Mouse (Mus musculus): ENCODE measurements around the gene Mpz.
A peak's percentile ranks its signal among the peaks of the same experiment; 100 is the strongest.

Mpz gene

GRCm38 (mm10) chr1:171149974-171150760 is at the start of gene Mpz, which contains the start of gene Sdhc:
Mpz (plus strand) TSS chr1:171150711.
Sdhc (minus strand) TSS chr1:171150603.
- DNase-seq (ENCODE audit: low read depth, low spot score), result peak; percentile 96

DNA sequence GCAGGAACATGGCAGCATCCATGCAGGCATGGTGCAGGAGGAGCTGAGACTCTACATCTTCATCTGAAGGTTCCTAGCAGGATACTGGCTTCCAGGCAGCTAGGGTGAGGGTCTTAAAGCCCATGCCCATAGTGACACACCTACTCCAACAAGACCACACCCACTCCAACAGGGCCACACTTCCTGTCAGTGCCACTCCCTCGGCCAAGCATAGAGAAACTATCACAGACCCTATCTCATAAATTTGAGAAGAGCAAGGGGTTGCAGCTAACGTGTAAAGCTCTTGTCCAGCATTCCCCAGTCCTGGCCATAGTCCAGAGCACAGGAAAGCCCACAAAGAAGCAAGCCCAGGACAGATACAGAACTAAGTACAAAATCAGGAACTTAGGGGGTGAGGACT is 49.5 kb upstream of the Mpz start:
- DNase-seq (ENCODE audit: low read depth, low spot score), result no peak

DNA sequence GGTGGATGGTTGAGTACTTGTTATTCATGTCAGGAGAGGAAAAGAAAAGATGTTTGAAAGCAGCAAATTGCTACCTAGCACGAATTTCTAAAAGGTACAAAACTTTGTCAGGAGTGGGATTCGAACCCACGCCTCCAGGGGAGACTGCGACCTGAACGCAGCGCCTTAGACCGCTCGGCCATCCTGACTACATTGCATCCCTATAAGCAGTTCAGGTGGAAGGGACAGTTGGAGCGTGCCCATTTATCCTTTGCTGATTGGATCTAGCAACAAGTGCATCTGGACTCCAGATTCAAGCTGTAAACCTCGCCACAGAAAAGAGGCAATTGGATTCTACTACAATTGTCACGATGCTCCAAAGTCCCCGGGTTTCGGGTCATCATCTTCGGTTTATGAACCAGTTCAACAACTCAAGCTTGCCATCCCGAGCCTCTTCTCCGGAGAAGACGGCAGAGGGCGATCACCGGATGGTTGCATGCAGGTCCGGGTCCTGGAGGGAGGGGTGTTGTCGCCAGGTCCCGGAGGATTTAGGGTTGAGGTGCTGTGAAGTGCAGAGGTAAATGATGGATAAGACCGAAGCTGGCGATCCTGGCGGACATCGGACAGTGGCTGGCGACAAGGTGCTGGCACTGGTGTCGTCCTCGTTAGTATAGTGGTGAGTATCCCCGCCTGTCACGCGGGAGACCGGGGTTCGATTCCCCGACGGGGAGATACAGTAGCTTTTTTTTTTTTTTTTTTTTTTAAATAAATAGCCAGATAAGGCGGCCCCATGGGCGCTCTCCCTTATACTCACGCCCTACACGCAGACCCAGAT is 48.6 kb upstream of the Mpz start:
- peak; percentile 87 for DNase-seq (ENCODE audit: low read depth, low spot score)

DNA sequence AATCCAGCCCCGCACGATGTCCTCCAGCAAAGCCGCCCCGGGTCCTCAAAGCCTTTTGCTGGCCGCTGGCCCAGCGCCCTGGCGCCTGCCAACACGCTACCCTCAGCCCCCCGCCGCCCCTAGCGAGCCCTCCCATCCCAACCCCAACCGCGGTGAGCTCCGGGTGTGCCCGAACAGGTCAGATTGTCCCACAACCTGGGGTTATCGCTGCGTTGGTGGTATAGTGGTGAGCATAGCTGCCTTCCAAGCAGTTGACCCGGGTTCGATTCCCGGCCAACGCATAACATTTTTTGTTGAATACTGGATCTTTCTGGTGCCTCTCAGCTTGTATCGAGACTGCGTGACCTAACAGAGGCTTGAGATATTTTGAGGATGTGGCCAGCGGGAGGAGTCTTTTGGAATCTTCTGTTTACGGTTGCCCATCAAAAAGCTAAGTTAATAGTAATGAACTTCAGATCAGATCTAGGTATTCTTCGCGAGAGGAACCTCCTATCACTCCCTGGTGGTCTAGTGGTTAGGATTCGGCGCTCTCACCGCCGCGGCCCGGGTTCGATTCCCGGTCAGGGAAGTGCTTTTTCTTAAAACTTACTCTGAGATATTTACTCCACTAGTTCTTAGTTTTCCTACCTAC is 47.8 kb upstream of the Mpz start:
- peak; percentile 85 for DNase-seq (ENCODE audit: low read depth, low spot score)

- peak; percentile 32 for DNase-seq (ENCODE audit: low read depth, low spot score)
These were observed 47.2 kb upstream of the Mpz start for GRCm38 (mm10) chr1:171103179-171103840.

- DNase-seq (ENCODE audit: low read depth, low spot score), result no peak
These were observed 45.3 kb upstream of the Mpz start for GRCm38 (mm10) chr1:171105226-171105625.

DNA sequence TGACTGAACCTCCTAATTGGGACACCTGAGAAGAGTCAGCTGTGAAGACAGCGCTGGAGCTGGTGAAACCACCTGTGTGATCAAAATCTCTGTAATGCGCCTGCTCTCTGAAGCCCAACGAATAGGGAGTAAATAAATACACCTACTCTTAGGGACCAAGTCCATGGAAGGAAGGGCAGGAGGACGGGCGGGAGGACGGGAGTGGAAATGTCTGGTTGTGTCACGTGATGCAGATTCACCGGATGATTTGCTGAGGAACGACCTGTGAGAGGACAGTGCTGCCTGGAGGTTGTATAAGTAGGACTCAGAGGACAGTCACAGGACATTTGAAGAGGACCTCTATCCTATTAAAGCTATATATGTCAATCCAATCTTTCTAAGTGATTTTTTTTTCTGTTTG is 40.9 kb upstream of the Mpz start:
- no peak for DNase-seq (ENCODE audit: low read depth, low spot score)

DNA sequence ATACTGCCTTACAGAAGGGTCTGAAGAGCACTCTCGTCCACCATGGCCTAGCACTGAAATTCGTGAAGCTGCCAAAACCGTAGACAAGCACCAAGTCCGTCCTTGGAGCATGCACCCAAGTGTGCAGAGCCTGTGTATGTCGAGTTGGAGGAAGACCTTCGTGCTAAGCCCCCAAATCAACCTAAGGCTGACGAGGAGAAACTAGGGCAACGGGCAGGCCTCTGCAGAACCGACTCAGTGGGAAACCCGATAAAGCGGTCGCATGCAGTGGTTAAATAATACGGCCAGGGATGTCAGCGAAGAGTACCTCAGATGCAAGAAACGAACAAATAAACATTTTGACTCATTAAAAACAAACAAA is 39.9 kb upstream of the Mpz start:
- DNase-seq (ENCODE audit: low read depth, low spot score), result no peak

GRCm38 (mm10) chr1:171111020-171111780 is 39.3 kb upstream of the Mpz start:
- peak; percentile 94 for DNase-seq (ENCODE audit: low read depth, low spot score)

DNA sequence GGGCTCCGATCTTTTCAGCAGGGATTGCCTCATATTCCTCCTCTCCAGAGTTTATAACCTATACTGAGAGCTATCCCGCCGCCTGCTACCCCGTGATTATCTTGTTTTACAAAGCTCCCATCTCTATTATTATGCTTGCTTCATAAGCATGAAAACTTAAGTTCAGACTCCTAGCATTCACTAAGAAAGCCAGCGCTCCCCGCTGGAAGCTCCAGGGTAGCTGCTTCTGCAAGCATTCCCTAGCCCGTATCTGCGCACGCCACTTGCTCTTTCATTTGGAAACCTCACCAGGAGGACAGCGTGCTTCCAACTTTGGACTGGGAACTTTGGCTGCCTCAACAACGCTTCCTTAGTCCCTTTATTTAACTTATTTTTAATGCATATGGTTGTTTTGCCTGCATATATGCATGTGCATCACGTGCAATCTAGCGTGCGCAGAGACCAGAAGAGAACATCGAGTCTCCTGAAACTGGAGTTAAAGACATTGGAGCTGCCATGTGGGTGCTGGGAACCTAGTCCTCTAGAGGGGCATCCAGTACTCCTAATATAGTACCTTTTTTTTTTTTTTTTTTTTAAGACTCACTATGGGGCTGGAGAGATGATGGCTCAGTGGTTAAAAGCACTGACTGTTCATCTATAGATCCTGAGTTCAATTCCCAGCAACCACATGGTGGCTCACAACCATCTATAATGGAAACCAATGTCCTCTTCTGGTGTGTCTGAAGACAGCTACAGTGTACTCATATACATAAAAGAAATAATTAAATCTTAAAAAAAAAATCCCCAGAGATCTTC is 38.5 kb upstream of the Mpz start:
- DNase-seq (ENCODE audit: low read depth, low spot score), result no peak

- DNase-seq (ENCODE audit: low read depth, low spot score), result no peak
These were observed 37.5 kb upstream of the Mpz start for GRCm38 (mm10) chr1:171112986-171113385.

DNA sequence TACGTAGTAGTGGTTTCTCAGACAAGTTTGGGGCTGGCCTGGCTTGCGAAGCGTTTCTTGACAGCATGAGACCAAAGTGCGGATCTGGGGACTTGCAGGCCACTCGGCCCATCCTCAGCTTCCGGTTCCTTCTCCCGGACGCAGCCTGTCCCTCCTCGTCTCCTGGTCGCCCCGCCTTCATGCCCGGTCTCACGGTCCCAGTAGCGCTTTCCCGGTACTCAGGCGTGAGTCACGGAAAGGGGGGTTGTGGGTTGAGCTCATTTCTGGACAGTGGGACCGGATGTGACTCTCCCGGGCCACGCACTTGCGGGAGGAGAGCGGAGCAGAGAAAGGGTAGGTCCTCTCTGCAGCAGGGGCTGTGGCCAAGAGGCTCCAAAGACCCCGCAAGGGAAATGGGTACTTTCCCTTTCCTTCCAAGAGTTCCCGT is 36.6 kb upstream of the Mpz start, which contains the start of gene Cfap126:
TSS of gene Cfap126 (plus strand) at position 46 of the 427 bp plus-strand sequence.
- DNase-seq (ENCODE audit: low read depth, low spot score), result peak; percentile 66

- no peak for DNase-seq (ENCODE audit: low read depth, low spot score)
These were observed 34.2 kb upstream of the Mpz start for GRCm38 (mm10) chr1:171116280-171116679.

GRCm38 (mm10) chr1:171118269-171118684 is 32.2 kb upstream of the Mpz start:
- DNase-seq (ENCODE audit: low read depth, low spot score), result peak; percentile 86

- no peak for DNase-seq (ENCODE audit: low read depth, low spot score)
These were observed 31.5 kb upstream of the Mpz start for GRCm38 (mm10) chr1:171118996-171119395.

DNA sequence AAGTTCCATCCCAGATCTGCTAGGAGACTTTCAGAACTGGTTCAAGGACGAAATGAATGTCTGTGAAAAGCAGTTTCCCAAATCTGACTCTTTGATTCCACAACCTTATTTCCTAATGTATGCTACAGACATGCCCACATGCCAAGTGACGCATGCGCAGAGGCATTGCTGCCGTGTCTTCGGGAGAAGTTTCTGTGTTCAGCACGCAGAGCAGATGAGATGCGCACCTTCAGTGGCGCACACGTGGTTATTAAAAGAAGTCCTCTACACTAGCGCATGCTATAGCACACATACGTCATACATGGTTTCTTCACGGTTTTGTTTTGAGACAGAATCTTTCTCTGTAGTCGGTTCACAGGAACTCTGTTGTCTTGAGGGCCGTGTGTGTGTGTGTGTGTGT is 31.1 kb upstream of the Mpz start:
- no peak for DNase-seq (ENCODE audit: low read depth, low spot score)

DNA sequence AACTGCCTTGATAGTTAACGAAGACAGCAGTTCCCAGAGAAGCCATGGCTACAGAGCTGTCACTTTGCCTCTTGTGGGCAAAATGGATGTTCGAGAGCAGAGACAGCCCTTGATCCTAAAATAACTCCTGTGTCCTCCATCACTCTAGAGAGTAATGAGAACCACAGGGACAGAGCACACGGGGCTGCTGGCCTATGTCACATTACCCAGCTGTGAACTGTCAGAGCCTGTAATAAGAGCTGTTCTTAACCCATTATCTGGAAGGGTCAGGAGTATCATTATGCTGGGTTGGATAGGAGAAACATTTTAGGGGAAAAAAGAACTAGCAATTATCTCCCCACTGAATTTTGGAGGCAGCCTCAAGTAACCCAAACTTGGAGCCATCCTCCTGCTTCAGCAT is 29.6 kb upstream of the Mpz start:
- no peak for DNase-seq (ENCODE audit: low read depth, low spot score)

GRCm38 (mm10) chr1:171121839-171122238 is 28.7 kb upstream of the Mpz start:
- DNase-seq (ENCODE audit: low read depth, low spot score), result no peak

DNA sequence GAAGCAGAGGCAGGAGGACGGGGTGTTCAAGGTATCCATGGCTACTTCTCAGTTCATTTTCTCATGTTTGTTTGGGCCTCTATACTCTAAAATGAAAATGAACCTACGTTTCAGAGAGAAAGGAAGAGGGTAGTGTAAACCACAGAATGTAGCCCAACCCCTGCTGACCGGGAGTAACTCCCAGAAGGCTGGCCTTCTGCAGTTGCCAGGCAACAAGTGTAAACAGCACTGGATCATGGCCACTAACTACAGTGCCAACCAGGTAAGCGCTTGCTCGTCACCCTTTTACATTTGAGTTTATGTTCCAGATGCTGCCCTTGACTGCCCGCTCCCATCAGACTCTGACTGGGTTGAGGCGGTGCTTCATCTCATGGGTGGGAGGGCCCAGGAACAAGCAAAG is 27.6 kb upstream of the Mpz start:
- DNase-seq (ENCODE audit: low read depth, low spot score), result peak; percentile 66

- DNase-seq (ENCODE audit: low read depth, low spot score), result no peak
These were observed 26.1 kb upstream of the Mpz start for GRCm38 (mm10) chr1:171124398-171124797.

All from CD4-positive helper T cell, adult 2 months (primary cell).